Comparison of ENCODE assay signal across 22 mouse cellular contexts in the genomic region with DNA sequence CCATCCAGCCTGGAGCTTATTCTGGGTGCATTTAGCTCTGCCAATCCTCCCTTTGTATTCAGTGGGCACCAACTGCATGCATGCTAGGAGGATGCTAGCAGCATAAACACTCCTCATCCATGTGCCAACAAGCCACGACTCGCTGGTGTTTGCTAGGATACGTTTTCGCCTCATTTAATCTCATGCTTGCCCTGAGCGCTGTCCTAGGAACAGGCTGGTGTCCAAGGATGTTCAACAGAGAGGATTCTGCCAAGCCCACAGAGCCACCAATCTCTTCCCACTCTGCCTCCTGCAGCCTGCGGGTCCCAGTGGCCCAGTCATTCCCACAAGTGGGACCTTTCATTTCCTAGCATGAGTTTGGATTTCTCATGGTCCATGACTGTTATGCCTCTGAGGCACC. TPM values are rescaled to one million over a fixed set of nuclear protein-coding genes. Genes with fewer than 3 reads are reported as not detected.
DNase-seq lines count a peak whose midpoint lies in the region; ATAC-seq lines count a peak whose summit lies in the region.
"Had no signal": no experiment of that assay in that cellular context is flagged by ENCODE, and none has a peak within 500 bp of the region (broad histone marks: within the 10 kb centered on the region; RNA-seq: fewer than 3 reads in every experiment).

No protein-coding gene starts in this region.

- 47% methylated on average over 6 of the region's 6 CpGs for WGBS in hindbrain, embryonic 16.5 days

- intact Hi-C loops in left cerebral cortex, postnatal 4 days (cut with DNase I): no loop called here
- intact Hi-C loops in left cerebral cortex, postnatal 10 days (cut with DNase I): no loop called here

- no peak for ATAC-seq in cerebellum, adult (ENCODE audit: insufficient number of reproducible peaks, low FRiP score, low TSS enrichment)
- peak; percentile 84 for ATAC-seq in hindbrain, embryonic 16.5 days
- ATAC-seq in monocyte, adult 5-6 weeks (replicated peaks; ENCODE audit: insufficient number of reproducible peaks, low FRiP score, low TSS enrichment, poor library complexity, severe bottlenecking): no peak
- ATAC-seq: intestine, embryonic 15.5 days; Patski had no signal

- H3K9ac ChIP-seq in hindbrain, embryonic 16.5 days (ENCODE audit: low read depth, low read length): no peak overlapping the region
- H3K9ac ChIP-seq: embryonic facial prominence, embryonic 15.5 days; heart, embryonic 12.5 days; intestine, embryonic 15.5 days; liver, embryonic 14.5 days; lung, embryonic 15.5 days; neural tube, embryonic 12.5 days had no signal

- DNase-seq in cerebellum, adult 11 months: peak; percentile 7
- DNase-seq in left cerebral cortex, postnatal 4 days: peak; percentile 72
- DNase-seq in left cerebral cortex, postnatal 10 days (ENCODE audit: extremely low spot score in 1 of 2, low spot score in 2 of 2): no peak
- peak; percentile 22 for DNase-seq in brain, embryonic 18.5 days (ENCODE audit: low read depth, low spot score)
- DNase-seq in embryo, embryonic 9.5 days (ENCODE audit: extremely low spot score): no peak
- DNase-seq: adrenal gland, adult 8-10 months; embryo, embryonic 11 days; kidney, adult 9 months; kidney, postnatal 4 days; right cerebral cortex, postnatal 25 days; thymus, postnatal 36 days had no signal

- no peak overlapping the region for H3K4me2 ChIP-seq in hindbrain, embryonic 16.5 days (ENCODE audit: low read length)
- H3K4me2 ChIP-seq: embryonic facial prominence, embryonic 15.5 days; heart, embryonic 12.5 days; intestine, embryonic 15.5 days; lung, embryonic 15.5 days; neural tube, embryonic 12.5 days had no signal

- H3K27me3 ChIP-seq in hindbrain, embryonic 16.5 days (replicated peaks; ENCODE audit: control insufficient read depth, insufficient read depth, low read length): no peaks in the 10 kb centered on the region
- H3K27me3 ChIP-seq: embryonic facial prominence, embryonic 15.5 days; heart, embryonic 12.5 days; intestine, embryonic 15.5 days; lung, embryonic 15.5 days; neural tube, embryonic 12.5 days; Patski had no signal

- peaks cover 6% of the 10 kb centered on the region for H3K4me1 ChIP-seq in hindbrain, embryonic 16.5 days (ENCODE audit: control insufficient read depth, insufficient read depth, low read depth, low read length)

- H3K36me3 ChIP-seq in hindbrain, embryonic 16.5 days (ENCODE audit: control insufficient read depth, insufficient read depth, low read length): no peaks in the 10 kb centered on the region
- H3K36me3 ChIP-seq: embryonic facial prominence, embryonic 15.5 days; heart, embryonic 12.5 days; intestine, embryonic 15.5 days; lung, embryonic 15.5 days; neural tube, embryonic 12.5 days had no signal

- H3K4me3 ChIP-seq in hindbrain, embryonic 16.5 days (ENCODE audit: low read length): no peak overlapping the region
- H3K4me3 ChIP-seq: embryonic facial prominence, embryonic 15.5 days; heart, embryonic 12.5 days; intestine, embryonic 15.5 days; lung, embryonic 15.5 days; neural tube, embryonic 12.5 days had no signal

- H3K9me3 ChIP-seq in hindbrain, embryonic 16.5 days (ENCODE audit: control insufficient read depth, low read length): no peaks in the 10 kb centered on the region
- H3K9me3 ChIP-seq: embryonic facial prominence, embryonic 15.5 days; heart, embryonic 12.5 days; intestine, embryonic 15.5 days; lung, embryonic 15.5 days; neural tube, embryonic 12.5 days had no signal

- H3K27ac ChIP-seq in hindbrain, embryonic 16.5 days (ENCODE audit: low read depth, low read length): no peak overlapping the region
- H3K27ac ChIP-seq: embryonic facial prominence, embryonic 15.5 days; intestine, embryonic 15.5 days; liver, embryonic 14.5 days; lung, embryonic 15.5 days; neural tube, embryonic 12.5 days had no signal

RNA-seq across cellular contexts. Expression of a gene that starts 31.6 kb away (rescaled TPM):
- under 1 TPM; 0.52 to 0.64 TPM for total RNA-seq in left cerebral cortex, postnatal 4 days (2021)
- under 1 TPM; 0.28 to 0.41 TPM for total RNA-seq in left cerebral cortex, postnatal 10 days (2021)
- 0.19 and 0.70 TPM in 2 replicates for polyA plus RNA-seq in hindbrain, embryonic 16.5 days (2015; fragmentation: Nextera tagmentation; extraction: Ambion mirVana)
- 0.21 to 0.58 TPM in 2 of 3 replicates, not detected in the other for total RNA-seq in monocyte, adult 5-6 weeks (2017)
- total RNA-seq: granulocyte monocyte progenitor cell, adult 5-6 weeks had no signal

RNA-seq across cellular contexts. Expression of a gene that starts 38.8 kb away (rescaled TPM):
- total RNA-seq in left cerebral cortex, postnatal 4 days (2021): 1 to 10 TPM; 4.3 to 4.9 TPM
- 1 to 10 TPM; 3.3 to 4.6 TPM for total RNA-seq in left cerebral cortex, postnatal 10 days (2021)
- 4.5 and 6.6 TPM in 2 replicates for polyA plus RNA-seq in hindbrain, embryonic 16.5 days (2015; fragmentation: Nextera tagmentation; extraction: Ambion mirVana)
- total RNA-seq in monocyte, adult 5-6 weeks (2017): 0.78 to 2.5 TPM in 2 of 3 replicates, not detected in the other

Comparison
In these comparisons a context has a peak if more than half of its experiments do, and no peak if none do; other contexts are left out.
1. DNase-seq: peak in cerebellum, adult 11 months (single experiment), left cerebral cortex, postnatal 4 days (single experiment) and brain, embryonic 18.5 days (single experiment); none in left cerebral cortex, postnatal 10 days (0 of 2) and embryo, embryonic 9.5 days (single experiment).